9 mouse cellular contexts compared by ENCODE assay signal in genomic region chr4:123584084-123584719, GRCm38 (mm10).
DNase-seq lines count a peak whose midpoint lies in the region; ATAC-seq and TF ChIP-seq lines count a peak whose summit lies in the region.
"Had no signal": no experiment of that assay in that cellular context is flagged by ENCODE, and none has a peak within 500 bp of the region (broad histone marks: within the 10 kb centered on the region; RNA-seq: fewer than 3 reads in every experiment).

No protein-coding gene starts in this region.

- H3K4me2 ChIP-seq in kidney, postnatal 0 days (ENCODE audit: low read length) = no peak overlapping the region
- H3K4me2 ChIP-seq in kidney, embryonic 14.5 days (replicated peaks; ENCODE audit: low read depth, low read length) = no peak overlapping the region
- H3K4me2 ChIP-seq in lung, postnatal 0 days (replicated peaks; ENCODE audit: low read depth, low read length) = no peak overlapping the region
- H3K4me2 ChIP-seq: lung, embryonic 15.5 days had no signal

- intact Hi-C loops in heart, postnatal 10 days (cut with DNase I) = loop anchor here (1.0 kb wide), 1 partner anchor 49 kb away; no protein-coding TSS in a partner anchor
- intact Hi-C loops in left cerebral cortex, postnatal 25 days (cut with DNase I) = loop anchor here (1.0 kb wide), 1 partner anchor 49 kb away; no protein-coding TSS in a partner anchor

- no peak for ATAC-seq in kidney, postnatal 0 days (replicated peaks; ENCODE audit: low FRiP score, low read depth)
- ATAC-seq in kidney, embryonic 14.5 days (ENCODE audit: low FRiP score, low TSS enrichment) = no peak
- ATAC-seq in activated CD4-positive, CD25-positive, alpha-beta regulatory T cell, adult 4 months = peak; percentile 74
- ATAC-seq in lung, postnatal 0 days = no peak

- no peak overlapping the region for H3K9ac ChIP-seq in kidney, postnatal 0 days (ENCODE audit: low read depth, low read length)
- H3K9ac ChIP-seq in kidney, embryonic 14.5 days (ENCODE audit: low read depth, low read length) = no peak overlapping the region
- no peak overlapping the region for H3K9ac ChIP-seq in lung, postnatal 0 days (replicated peaks; ENCODE audit: low read depth)
- H3K9ac ChIP-seq: lung, embryonic 15.5 days had no signal

- 42% methylated on average over 8 of the region's 8 CpGs for WGBS in kidney, postnatal 0 days
- WGBS in kidney, embryonic 14.5 days = 45% methylated on average over 8 of the region's 8 CpGs
- 38% methylated on average over 8 of the region's 8 CpGs for WGBS in lung, postnatal 0 days

- H3K36me3 ChIP-seq in kidney, postnatal 0 days (ENCODE audit: insufficient read depth, low read length) = no peaks in the 10 kb centered on the region
- H3K36me3 ChIP-seq in kidney, embryonic 14.5 days (ENCODE audit: control insufficient read depth, insufficient read depth, low read length) = no peaks in the 10 kb centered on the region
- no peaks in the 10 kb centered on the region for H3K36me3 ChIP-seq in lung, postnatal 0 days (ENCODE audit: insufficient read depth, low read length)
- H3K36me3 ChIP-seq: lung, embryonic 15.5 days had no signal

- no peak for TF ChIP-seq EP300 in lung, postnatal 0 days (IDR thresholded peaks at IDR 0.05)

- peak; percentile 81 for TF ChIP-seq CTCF in kidney, postnatal 0 days (IDR thresholded peaks at IDR 0.05; ENCODE audit: low read depth)
- TF ChIP-seq CTCF in lung, postnatal 0 days (IDR thresholded peaks at IDR 0.05) = peak; percentile 72

- H3K27ac ChIP-seq in kidney, postnatal 0 days = no peak overlapping the region; the same call in 1 of the 2 replicates
- no peak overlapping the region for H3K27ac ChIP-seq in kidney, embryonic 14.5 days (ENCODE audit: low read depth, low read length)
- no peak overlapping the region for H3K27ac ChIP-seq in lung, postnatal 0 days (ENCODE audit: low read length)

- H3K4me1 ChIP-seq in kidney, postnatal 0 days (replicated peaks; ENCODE audit: insufficient read depth, low read length) = no peaks in the 10 kb centered on the region
- H3K4me1 ChIP-seq in kidney, embryonic 14.5 days (ENCODE audit: control insufficient read depth, insufficient read depth, low read length) = no peaks in the 10 kb centered on the region
- no peaks in the 10 kb centered on the region for H3K4me1 ChIP-seq in lung, postnatal 0 days (ENCODE audit: insufficient read depth, low read depth, low read length)

- DNase-seq in kidney, postnatal 0 days (ENCODE audit: low spot score) = peak; percentile 66
- peak; percentile 52 to 66 for DNase-seq in heart, postnatal 10 days
- peak; percentile 60 for DNase-seq in lung, postnatal 0 days (ENCODE audit: low spot score)
- DNase-seq in thymus, postnatal 4 days = peak; percentile 42
- no peak for DNase-seq in urinary bladder, postnatal 36 days (ENCODE audit: low spot score in 2 of 2)
- no peak for DNase-seq in left cerebral cortex, postnatal 25 days (ENCODE audit: low spot score in 2 of 2)

- H3K4me3 ChIP-seq in kidney, postnatal 0 days (replicated peaks; ENCODE audit: low read depth, low read length) = no peak overlapping the region
- H3K4me3 ChIP-seq in kidney, embryonic 14.5 days (ENCODE audit: low read length) = no peak overlapping the region
- H3K4me3 ChIP-seq in lung, postnatal 0 days (ENCODE audit: low read depth, low read length) = no peak overlapping the region
- H3K4me3 ChIP-seq: lung, embryonic 15.5 days had no signal

- no peaks in the 10 kb centered on the region for H3K9me3 ChIP-seq in kidney, postnatal 0 days (replicated peaks; ENCODE audit: low read length)
- no peaks in the 10 kb centered on the region for H3K9me3 ChIP-seq in kidney, embryonic 14.5 days (ENCODE audit: control insufficient read depth, low read length)
- H3K9me3 ChIP-seq in lung, postnatal 0 days (ENCODE audit: low read length) = no peaks in the 10 kb centered on the region
- H3K9me3 ChIP-seq: lung, embryonic 15.5 days had no signal

- no peaks in the 10 kb centered on the region for H3K27me3 ChIP-seq in kidney, postnatal 0 days (ENCODE audit: insufficient read depth, low read length)
- no peaks in the 10 kb centered on the region for H3K27me3 ChIP-seq in kidney, embryonic 14.5 days (ENCODE audit: control insufficient read depth, insufficient read depth, low read length)
- no peaks in the 10 kb centered on the region for H3K27me3 ChIP-seq in lung, postnatal 0 days (replicated peaks; ENCODE audit: insufficient read depth, low read length)
- H3K27me3 ChIP-seq: lung, embryonic 15.5 days had no signal

Comparison
In these comparisons a context has a peak if more than half of its experiments do, and no peak if none do; other contexts are left out.
1. DNase-seq: peak in kidney, postnatal 0 days (single experiment), heart, postnatal 10 days (2 of 2), lung, postnatal 0 days (single experiment) and thymus, postnatal 4 days (single experiment); none in urinary bladder, postnatal 36 days (0 of 2) and left cerebral cortex, postnatal 25 days (0 of 2).